Mouse (Mus musculus): ENCODE results near the gene Zfp668.

Zfp668 gene

DNA sequence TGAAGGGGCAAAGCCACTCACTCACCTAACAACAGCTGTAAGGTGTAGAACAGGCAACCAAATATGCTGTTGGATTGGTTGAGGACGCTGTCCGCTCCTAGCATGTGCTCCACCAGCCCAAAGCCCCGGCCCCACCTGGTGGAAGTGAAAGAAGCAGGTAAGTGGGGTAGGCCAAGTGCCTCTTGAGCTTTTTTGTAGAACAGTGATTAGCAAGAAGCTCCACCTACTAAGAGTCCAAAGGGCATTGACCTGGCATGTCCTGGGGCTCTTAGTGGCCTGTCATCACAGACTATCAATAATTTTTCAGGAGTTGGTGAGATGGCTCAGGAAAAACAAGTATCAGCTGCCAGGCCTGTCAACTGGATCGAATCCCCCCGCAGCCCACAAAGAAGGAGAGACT, 17.9 kb upstream of the Zfp668 start:
- DNase-seq = peak; percentile 35 to 48

DNA sequence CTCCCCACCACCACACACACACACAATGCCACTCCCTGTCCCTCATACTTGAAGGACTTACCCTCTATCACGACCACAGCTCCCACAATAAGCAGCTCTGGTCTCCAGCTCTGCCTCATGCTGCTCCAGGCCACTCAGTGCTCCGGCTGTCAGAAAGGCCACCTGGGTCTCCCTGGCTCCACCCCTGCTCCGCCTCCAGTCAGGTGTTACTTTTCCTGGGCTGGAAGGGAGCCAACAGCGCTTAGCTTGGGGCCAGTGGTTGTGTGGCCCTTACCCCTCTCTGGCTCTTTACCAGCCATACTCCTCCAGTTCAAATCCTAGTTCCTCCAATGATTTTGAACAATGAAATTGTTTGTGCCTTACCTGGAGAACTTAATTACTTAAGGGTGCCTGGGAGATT, 14.2 kb upstream of the Zfp668 start, which contains the start of gene Prss53:
Prss53 (minus strand) TSS at position 173 of the 400 bp plus-strand sequence.
- DNase-seq = peak; percentile 43 to 56

GRCm38 (mm10) chr7:127888821-127889220, 12.2 kb upstream of the Zfp668 start:
- no peak for DNase-seq

DNA sequence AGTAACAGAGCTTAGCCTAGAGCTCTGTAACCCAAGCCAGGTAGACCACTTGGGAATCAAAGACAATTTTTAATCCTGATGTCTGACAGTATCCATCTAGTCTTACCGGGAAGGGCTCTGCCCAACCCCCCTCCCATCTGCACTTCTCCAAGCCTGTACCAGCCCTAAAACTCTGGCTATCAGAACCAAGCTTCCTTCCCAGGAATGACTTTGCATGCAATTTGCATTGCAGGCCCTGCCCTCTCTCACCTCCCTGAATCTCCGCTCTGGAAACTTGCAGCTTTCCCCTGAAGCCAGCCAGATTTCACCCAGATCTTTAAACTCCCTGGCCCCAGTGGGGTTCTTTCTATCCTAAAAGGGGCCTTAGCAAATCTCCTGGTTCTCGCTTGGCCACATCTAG, 11.2 kb upstream of the Zfp668 start:
- no peak for DNase-seq

DNA sequence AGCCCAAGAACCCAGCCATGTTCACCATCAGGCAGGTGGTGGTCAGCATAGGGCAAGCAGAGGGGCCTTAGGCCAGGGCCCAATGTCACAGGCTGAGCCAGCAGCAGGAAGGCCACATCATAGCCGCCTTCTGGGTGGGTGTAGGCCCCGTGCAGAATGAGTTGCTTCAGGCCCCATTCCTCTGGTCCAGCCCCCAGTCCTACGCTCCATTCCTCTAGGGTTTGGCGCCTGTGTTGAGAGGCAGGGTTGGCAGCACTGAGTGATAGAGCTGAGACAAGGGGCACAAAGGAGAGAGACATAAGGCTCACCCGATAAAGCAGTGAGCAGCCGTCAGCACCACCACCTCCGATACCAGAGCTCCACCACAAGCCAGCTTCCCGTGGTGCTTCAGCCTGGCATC, 10.6 kb upstream of the Zfp668 start:
- no peak for DNase-seq

GRCm38 (mm10) chr7:127886551-127886950, 9.9 kb upstream of the Zfp668 start:
- no peak for DNase-seq

DNA sequence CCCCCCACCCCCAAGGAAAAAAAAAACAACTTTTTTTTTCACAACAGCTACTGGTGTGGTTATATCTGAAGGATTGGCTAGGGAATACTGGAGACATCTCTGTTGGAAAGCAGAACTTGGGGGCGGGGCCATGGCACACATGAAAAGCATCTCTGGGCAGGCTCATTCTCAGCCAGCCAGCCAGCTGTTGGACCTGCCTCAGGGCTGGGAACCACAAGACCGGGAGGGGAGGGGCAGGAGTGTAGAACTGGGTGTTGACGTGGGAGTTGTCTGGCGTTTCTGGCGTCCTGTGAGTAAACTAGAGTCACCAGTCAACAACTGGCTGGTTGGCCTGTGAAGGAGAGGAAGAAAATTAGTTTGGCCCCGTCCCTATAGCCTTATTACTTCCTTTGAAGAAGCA, 9.3 kb upstream of the Zfp668 start:
- DNase-seq = peak; percentile 64 to 74

GRCm38 (mm10) chr7:127880431-127880830, 3.8 kb upstream of the Zfp668 start:
- no peak for DNase-seq

- no peak for DNase-seq
Measured at GRCm38 (mm10) chr7:127879301-127879700, 2.7 kb upstream of the Zfp668 start.

GRCm38 (mm10) chr7:127876041-127876466, 574 bp downstream of the Zfp668 start, which contains the start of gene Zfp646:
Gene Zfp646 (plus strand): TSS chr7:127876221.
- DNase-seq = peak; percentile 77

DNA sequence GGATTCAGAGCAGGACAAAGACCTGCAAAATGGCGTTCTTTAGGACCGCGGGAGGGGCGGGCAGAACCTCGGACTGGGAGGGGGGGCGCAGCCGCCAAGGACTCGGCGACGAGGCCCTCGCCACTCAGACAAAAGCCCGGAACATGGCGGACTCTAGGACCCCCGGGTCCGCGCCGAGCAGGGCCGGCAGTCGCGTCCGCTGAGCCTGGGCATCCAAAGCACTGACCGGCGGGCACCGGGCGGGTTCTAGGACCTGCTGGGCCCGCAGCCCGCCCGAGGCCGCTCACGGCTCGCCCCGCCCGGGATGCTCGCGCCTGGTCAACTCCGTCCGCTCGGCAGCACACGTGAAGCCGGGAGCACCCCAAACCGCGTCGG, 1.0 kb downstream of the Zfp668 start:
- DNase-seq = peak; percentile 90 to 92

GRCm38 (mm10) chr7:127874812-127875626, 1.6 kb downstream of the Zfp668 start:
- no peak for DNase-seq

DNA sequence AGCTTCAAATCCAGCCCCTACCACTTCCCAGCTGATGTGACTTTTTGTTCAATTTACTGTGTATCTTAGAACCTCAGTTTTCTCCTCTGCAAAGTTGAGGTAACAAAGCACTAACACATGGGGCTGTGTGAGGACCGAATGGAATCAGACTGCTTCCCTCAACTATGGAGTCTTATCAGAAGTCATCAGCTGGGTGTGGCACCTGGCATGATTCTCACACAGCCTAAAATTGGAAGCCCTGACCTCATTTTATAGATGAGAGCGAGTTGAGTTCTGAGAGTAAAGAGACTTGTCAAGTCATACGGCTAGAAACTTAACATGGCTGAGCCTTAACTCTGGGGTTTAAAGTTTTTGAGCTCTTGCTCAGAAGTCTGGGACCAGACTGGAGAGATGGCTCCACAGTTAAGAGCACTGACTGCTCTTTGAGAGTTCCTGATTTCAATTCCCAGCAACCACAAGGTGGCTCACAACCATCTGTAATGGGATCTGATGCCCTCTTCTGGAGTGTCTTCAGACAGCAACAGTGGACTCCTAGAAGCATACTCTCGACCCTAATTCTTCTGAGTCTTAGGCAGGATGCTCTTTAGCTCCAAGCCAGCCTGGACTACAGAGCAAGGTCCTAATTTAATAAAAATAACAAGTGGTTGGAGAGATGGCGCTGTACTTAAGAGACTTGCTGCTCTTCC, 6.3 kb downstream of the Zfp668 start:
- no peak for DNase-seq

- DNase-seq = no peak
Measured at GRCm38 (mm10) chr7:127869149-127869810, 7.3 kb downstream of the Zfp668 start.

GRCm38 (mm10) chr7:127867641-127868040, 9.0 kb downstream of the Zfp668 start:
- no peak for DNase-seq

DNA sequence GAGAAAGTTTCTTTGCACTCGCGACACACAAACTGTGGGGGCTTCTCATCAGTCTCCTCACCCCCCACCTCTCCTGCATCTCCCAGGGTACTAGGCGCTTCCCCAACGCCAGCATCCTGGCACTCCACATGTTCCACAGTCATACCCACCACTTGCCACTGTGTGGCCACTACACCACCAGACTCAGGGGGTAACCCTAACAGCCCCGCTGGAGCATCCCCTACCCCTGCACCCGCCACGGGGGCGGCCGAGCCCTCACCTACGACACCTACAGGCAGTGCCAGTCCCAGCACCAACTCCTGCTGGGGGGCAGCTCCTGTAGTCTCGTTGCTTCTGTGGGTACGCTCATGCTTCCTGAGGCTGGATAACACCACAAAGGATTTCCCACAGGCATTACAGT, 10.2 kb downstream of the Zfp668 start:
- no peak for DNase-seq

DNA sequence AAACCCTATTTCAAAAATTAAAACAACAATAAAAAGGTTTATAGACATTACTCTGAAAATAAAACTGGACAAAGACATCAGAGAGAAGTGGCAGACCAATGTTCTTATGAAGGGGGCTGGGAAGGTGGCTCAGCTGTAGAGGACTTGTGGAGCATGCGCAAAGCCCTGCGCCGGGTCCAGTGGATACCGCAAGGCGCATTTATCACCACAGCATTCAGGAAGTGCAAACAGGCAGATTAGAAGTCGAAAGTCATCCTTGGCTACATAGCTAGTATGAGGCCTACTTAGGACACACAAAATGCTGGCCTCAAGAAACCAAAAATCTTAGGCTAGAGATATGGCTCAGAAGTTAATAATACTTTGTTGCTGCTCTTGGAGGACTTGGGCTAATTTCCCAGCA, 18.4 kb downstream of the Zfp668 start:
- no peak for DNase-seq

GRCm38 (mm10) chr7:127850906-127851305, 25.7 kb downstream of the Zfp668 start:
- DNase-seq = peak in 1 of 2 experiments; percentile 24

DNA sequence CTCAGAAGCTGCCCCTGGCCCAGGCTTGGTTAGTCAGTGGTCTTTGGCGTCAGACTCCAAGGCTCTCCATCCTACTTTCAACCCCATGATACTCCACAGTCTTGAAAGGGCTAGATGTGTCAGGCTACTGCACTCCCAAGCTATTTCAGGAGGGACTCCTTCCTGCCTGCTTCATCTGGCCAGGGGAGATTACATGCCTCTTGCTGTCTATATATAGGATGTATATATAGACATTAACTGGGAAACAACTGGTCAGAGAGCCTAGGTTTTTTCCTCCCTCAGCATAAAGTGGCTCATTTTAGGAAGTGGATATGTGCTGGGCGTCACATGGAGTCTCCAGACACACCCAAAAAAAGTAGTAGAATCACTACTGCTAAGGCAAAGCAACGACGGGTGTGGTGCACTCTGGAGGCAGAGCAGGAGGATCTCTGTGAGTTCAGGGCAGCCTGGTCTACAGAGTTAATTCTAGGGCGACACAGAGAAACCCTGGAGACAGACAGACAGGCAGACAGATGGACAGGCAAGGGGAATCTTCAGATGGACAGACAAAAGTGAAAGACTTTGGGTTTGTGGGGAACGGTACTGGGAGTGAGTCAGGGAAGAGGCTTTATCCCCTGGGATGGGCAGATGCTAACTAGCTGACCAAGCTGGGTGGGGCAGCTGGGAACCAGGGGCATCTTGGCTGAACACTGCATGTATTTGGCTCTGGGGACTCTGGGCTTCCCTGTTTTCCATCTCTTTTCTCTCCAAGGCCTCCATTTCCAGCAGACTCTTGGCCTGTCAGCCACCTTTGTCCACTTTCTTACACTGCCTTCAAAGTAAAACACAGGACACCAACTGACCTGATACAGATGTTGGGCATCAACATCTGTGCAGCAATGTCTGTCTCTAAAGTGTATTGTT, 26.4 kb downstream of the Zfp668 start:
- DNase-seq = peak in 1 of 2 experiments; percentile 10

DNA sequence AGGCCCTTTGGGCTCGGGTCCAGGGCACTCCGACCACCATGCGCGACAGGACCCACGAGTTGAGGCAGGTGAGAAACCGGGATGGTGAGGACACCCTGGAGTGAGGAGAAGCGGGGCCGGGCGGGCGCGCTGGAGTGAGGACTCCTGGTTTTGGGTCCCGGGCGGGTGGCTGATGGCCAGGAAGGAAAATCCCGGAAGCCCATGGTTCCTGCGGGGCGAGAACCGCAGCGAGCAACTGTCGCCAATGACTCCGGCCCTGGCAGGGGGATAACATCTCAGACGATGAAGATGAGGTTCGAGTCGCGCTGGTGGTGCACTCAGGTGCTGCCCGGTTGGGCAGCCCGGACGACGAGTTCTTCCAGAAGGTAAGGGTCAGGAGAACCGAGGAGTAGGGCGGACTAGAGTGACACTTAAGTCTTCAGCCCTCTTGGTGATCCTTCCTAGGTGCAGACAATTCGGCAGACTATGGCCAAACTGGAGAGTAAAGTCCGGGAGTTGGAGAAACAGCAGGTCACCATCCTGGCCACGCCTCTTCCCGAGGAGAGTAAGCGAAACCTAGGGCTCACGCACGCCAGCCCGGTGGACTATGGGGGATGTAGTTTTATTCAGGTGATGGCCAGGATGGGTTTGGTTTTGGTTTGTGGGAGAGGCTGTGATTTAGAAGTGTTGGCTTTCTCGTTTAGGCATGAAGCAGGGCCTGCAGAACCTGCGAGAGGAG, 34.5 kb downstream of the Zfp668 start:
- peak; percentile 86 to 88 for DNase-seq

DNA sequence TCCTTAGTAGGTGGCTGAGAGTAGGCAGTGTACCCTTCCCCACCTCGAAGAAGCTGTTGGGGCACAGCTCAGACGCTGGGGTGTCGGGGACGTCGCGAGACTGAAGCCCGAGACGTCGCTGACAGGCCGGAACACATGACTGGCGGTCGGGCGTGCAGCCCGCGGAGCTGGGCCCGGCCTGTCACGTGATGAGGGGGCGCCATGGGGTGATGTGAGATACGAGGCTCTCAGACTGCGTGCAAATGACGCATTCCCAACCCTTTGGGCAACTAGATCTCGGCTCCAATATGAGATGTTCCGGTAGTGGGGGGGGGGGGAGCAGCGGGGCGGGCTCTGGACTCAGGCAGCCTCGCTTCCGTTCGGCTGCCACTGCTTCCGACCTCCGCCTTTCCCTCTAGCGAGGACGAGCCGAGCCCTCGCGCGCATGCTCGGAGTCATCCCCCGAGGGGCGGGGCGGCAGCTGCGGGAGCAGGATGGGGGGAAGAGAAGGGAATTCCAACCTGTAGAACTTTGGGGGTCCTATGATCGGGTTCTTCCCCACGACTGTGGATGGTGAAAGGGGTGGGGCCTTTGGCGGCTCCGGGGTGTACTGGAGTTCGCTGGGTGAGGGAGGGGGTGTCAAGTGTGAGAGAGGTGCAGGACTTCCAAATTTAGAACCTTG, 35.2 kb downstream of the Zfp668 start:
- peak; percentile 93 to 94 for DNase-seq
